ENCODE assay signal across 9 mouse cellular contexts in genomic region chrX:10592244-10592643, GRCm38 (mm10).
DNase-seq lines count a peak whose midpoint lies in the region; ATAC-seq and TF ChIP-seq lines count a peak whose summit lies in the region.
"Had no signal": no experiment of that assay in that cellular context is flagged by ENCODE, and none has a peak within 500 bp of the region (broad histone marks: within the 10 kb centered on the region; RNA-seq: fewer than 3 reads in every experiment).

No protein-coding gene starts in this region.

- H3K4me3 ChIP-seq in kidney, adult 2 months (ENCODE audit: insufficient read depth, low read depth, low read length), result no peak overlapping the region
- H3K4me3 ChIP-seq: liver, embryonic 13.5 days had no signal

- H3K27me3 ChIP-seq in kidney, adult 2 months (replicated peaks; ENCODE audit: control insufficient read depth, insufficient read depth, low read length), result no peaks in the 10 kb centered on the region
- H3K27me3 ChIP-seq: liver, embryonic 13.5 days had no signal

- WGBS in kidney, adult 2 months, result 65% methylated on average over 3 of the region's 3 CpGs

- peak; percentile 16 for DNase-seq in kidney, adult 2 months
- no peak for DNase-seq in kidney, adult 11 months
- peak; percentile 1 for DNase-seq in A20 (ENCODE audit: low read depth, low spot score)
- peak; percentile 3 for DNase-seq in ES-CJ7 (ENCODE audit: low read depth, low spot score)
- DNase-seq in kidney, postnatal 10 days, result peak; percentile 55
- no peak for DNase-seq in neural tube, embryonic 10.5 days (ENCODE audit: extremely low spot score, low spot score)
- DNase-seq in ovary, adult 18-20 months (ENCODE audit: low spot score), result no peak
- DNase-seq: liver, embryonic 13.5 days had no signal

- H3K4me1 ChIP-seq in kidney, adult 2 months (ENCODE audit: control insufficient read depth, insufficient read depth, low read length), result no peaks in the 10 kb centered on the region
- H3K4me1 ChIP-seq: liver, embryonic 13.5 days had no signal

- TF ChIP-seq CTCF in kidney, adult 2 months (conservative IDR thresholded peaks at IDR 0.05; ENCODE audit: insufficient read depth, insufficient read length, low read depth, low read length), result 0 out of 2 replicates have a peak, but pooled peaks have one; percentile 10

- ATAC-seq in megakaryocyte progenitor cell, adult 5-6 weeks (replicated peaks; ENCODE audit: poor library complexity), result no peak

- no peak for TF ChIP-seq POLR2A in kidney, adult 2 months (IDR thresholded peaks at IDR 0.05; ENCODE audit: low read depth, low read length)

- no peaks in the 10 kb centered on the region for H3K36me3 ChIP-seq in kidney, adult 2 months (ENCODE audit: control insufficient read depth, insufficient read depth, low read length)
- H3K36me3 ChIP-seq: liver, embryonic 13.5 days had no signal

- no peak overlapping the region for H3K27ac ChIP-seq in kidney, adult 2 months (ENCODE audit: insufficient read depth, low read depth, low read length)
- H3K27ac ChIP-seq: liver, embryonic 13.5 days had no signal

Comparison
In these comparisons a context has a peak if more than half of its experiments do, and no peak if none do; other contexts are left out.
1. DNase-seq: peak in kidney, adult 2 months (single experiment), A20 (single experiment), ES-CJ7 (single experiment) and kidney, postnatal 10 days (single experiment); none in kidney, adult 11 months (single experiment), neural tube, embryonic 10.5 days (single experiment) and ovary, adult 18-20 months (single experiment).